Mouse (Mus musculus): ENCODE measurements at regions not wholly inside any gene's neighbourhood (a gene's known extent, or its start where the extent isn't known, plus 50 kb on each side); places are given as distances from the start of the nearest gene placed in this dataset.
"Not testable (repeated sequence)": the region's sequence is repeated elsewhere in the genome, so short reads cannot be mapped to it uniquely, and the experiment has no call there.

- peak in 1 of 2 experiments; percentile 3 for DNase-seq
Measured at GRCm38 (mm10) chrX:170809909-170810308, 137.5 kb downstream of the Asmt start.

- DNase-seq, result no peak
Measured at GRCm38 (mm10) chrX:170815381-170815780, 142.9 kb downstream of the Asmt start.

GRCm38 (mm10) chrX:170841108-170841507 is 168.7 kb downstream of the Asmt start:
- peak in 1 of 2 experiments; percentile 0 for DNase-seq

GRCm38 (mm10) chrX:170841551-170841950 is 169.1 kb downstream of the Asmt start:
- DNase-seq, result not testable (repeated sequence)

GRCm38 (mm10) chrX:170842878-170843465 is 170.5 kb downstream of the Asmt start:
- DNase-seq, result not testable (repeated sequence)

- DNase-seq, result not testable (repeated sequence)
Measured at GRCm38 (mm10) chrX:170876616-170877015, 204.2 kb downstream of the Asmt start.

GRCm38 (mm10) chrX:170880864-170881263 is 208.4 kb downstream of the Asmt start:
- DNase-seq, result not testable (repeated sequence)
